Mouse (Mus musculus) lung, embryonic 16.5 days (tissue): ENCODE measurements around the gene Helz2. TPM values are rescaled to one million over a fixed set of nuclear protein-coding genes. Genes with fewer than 3 reads are reported as not detected.

Source experiments
- ATAC-seq: fragments of 200-750 bp; cut with Nextera tagmentation; 2 replicates; pipeline ENCODE4 v1.8.0; 2017; ENCODE audit warnings: low read depth, mild to moderate bottlenecking, moderate library complexity
- H3K27ac ChIP-seq: fragments of 300-500 bp; sonication (generic); 2 replicates; pipeline ENCODE4 v1.5.1; 2014; ENCODE audit warnings: mild to moderate bottlenecking, control low read depth, low read length
- H3K27me3 ChIP-seq: fragments of 300-500 bp; sonication (generic); 2 replicates; pipeline ENCODE4 v1.6.1; 2014; ENCODE audit warnings: low read depth, low read length, mixed read lengths; ENCODE audit not compliant: control insufficient read depth, insufficient read depth
- H3K36me3 ChIP-seq: fragments of 300-500 bp; sonication (generic); 2 replicates; pipeline ENCODE4 v1.6.1; 2014; ENCODE audit warnings: low read length; ENCODE audit not compliant: control insufficient read depth, insufficient read depth
- H3K4me1 ChIP-seq: fragments of 300-500 bp; sonication (generic); replicated peaks from 2 replicates; pipeline ENCODE4 v1.6.1; 2014; ENCODE audit warnings: low read length, mixed read lengths; ENCODE audit not compliant: control insufficient read depth, insufficient read depth
- H3K4me2 ChIP-seq: fragments of 300-500 bp; sonication (generic); 2 replicates; pipeline ENCODE4 v1.6.1; 2014; ENCODE audit warnings: low read depth, low read length, control low read depth
- H3K4me3 ChIP-seq: fragments of 300-500 bp; sonication (generic); 2 replicates; pipeline ENCODE4 v1.5.1; 2014; ENCODE audit warnings: mild to moderate bottlenecking, low read length, control low read depth
- H3K9ac ChIP-seq: fragments of 300-500 bp; sonication (generic); 2 replicates; pipeline ENCODE4 v1.6.1; 2014; ENCODE audit warnings: low read length, control low read depth
- H3K9me3 ChIP-seq: fragments of 300-500 bp; sonication (generic); 2 replicates; pipeline ENCODE4 v1.6.1; 2016; ENCODE audit warnings: low read length; ENCODE audit not compliant: control insufficient read depth
- WGBS: fragments of 180-500 bp; shearing (Covaris S2); extraction: QIAGEN DNeasy Blood & Tissue Kit; methylation state at CpG from one replicate; pipeline ENCODE4 v1.1.7; 2014; 5-methylcytosine and 5-hydroxymethylcytosine counted together
- polyA plus RNA-seq: library from polyadenylated mRNA; unstranded; fragments of >200 nt; fragmentation: Nextera tagmentation; extraction: Ambion mirVana; gene quantifications from 2 replicates; pipeline ENCODE4 v1.2.1, GENCODE M21; 2015

Helz2 gene
- polyA plus RNA-seq, 1 experiment from 2014 or later = 3.0 TPM

- Histone ChIP-seq H3K27me3 (peaks cover 26% of the 10 kb centered on the region), H3K9ac (peak within 1 kb of the TSS; percentile 60)
- peak; percentile 79 for ATAC-seq
These were observed 28.8 kb downstream of the Helz2 start, which contains the start of gene Srms for GRCm38 (mm10) chr2:181213021-181213445. Gene Srms, minus strand, starts transcription at chr2:181213185.

GRCm38 (mm10) chr2:181212389-181213020 lies 29.3 kb downstream of the Helz2 start:
- H3K27ac ChIP-seq = no peak overlapping the region
- WGBS = 3% methylated on average over 34 of the region's 34 CpGs
- peaks cover 12% of the 10 kb centered on the region; the same call in 1 of the 2 replicates for H3K4me1 ChIP-seq
- no peaks in the 10 kb centered on the region for H3K36me3 ChIP-seq
- peak overlapping the region; percentile 60 for H3K9ac ChIP-seq
- peak; percentile 41; the same call in 1 of the 2 replicates for ATAC-seq
- peaks cover 26% of the 10 kb centered on the region for H3K27me3 ChIP-seq
- H3K9me3 ChIP-seq = no peaks in the 10 kb centered on the region
- H3K4me3 ChIP-seq = peak overlapping the region; percentile 39
- peak overlapping the region; percentile 69 for H3K4me2 ChIP-seq

More at GRCm38 (mm10) chr2:181213021-181213445, 28.8 kb downstream of the Helz2 start, which contains the start of gene Srms:
- H3K4me3 ChIP-seq = peak within 1 kb of the TSS; percentile 39
- WGBS = under 1% methylated on average over 17 of the region's 17 CpGs
- H3K9me3 ChIP-seq = no peaks in the 10 kb centered on the region
- H3K4me1 ChIP-seq = peaks cover 12% of the 10 kb centered on the region; the same call in 1 of the 2 replicates
- H3K27ac ChIP-seq = no peak within 1 kb of the TSS
- peak within 1 kb of the TSS; percentile 69 for H3K4me2 ChIP-seq
- no peaks in the 10 kb centered on the region for H3K36me3 ChIP-seq

- 61% methylated on average over 9 of the region's 9 CpGs for WGBS
- Histone ChIP-seq H3K36me3 (no peaks in the 10 kb centered on the region), H3K9me3 (no peaks in the 10 kb centered on the region), H3K27ac (no peak overlapping the region), H3K9ac (no peak overlapping the region), H3K4me2 (no peak overlapping the region), H3K4me3 (no peak overlapping the region), H3K27me3 (no peaks in the 10 kb centered on the region), H3K4me1 (no peaks in the 10 kb centered on the region)
- ATAC-seq = no peak
These were observed 35.7 kb downstream of the Helz2 start for GRCm38 (mm10) chr2:181206118-181206517.

GRCm38 (mm10) chr2:181205678-181206077 lies 36.1 kb downstream of the Helz2 start:
- Histone ChIP-seq H3K9me3 (no peaks in the 10 kb centered on the region), H3K36me3 (no peaks in the 10 kb centered on the region), H3K4me1 (no peaks in the 10 kb centered on the region), H3K27ac (no peak overlapping the region), H3K4me2 (no peak overlapping the region), H3K9ac (no peak overlapping the region), H3K4me3 (no peak overlapping the region), H3K27me3 (no peaks in the 10 kb centered on the region)
- WGBS = 78% methylated on average over 5 of the region's 5 CpGs
- ATAC-seq = no peak

GRCm38 (mm10) chr2:181202886-181203285 lies 38.9 kb downstream of the Helz2 start:
- Histone ChIP-seq H3K27me3 (no peaks in the 10 kb centered on the region), H3K4me1 (no peaks in the 10 kb centered on the region), H3K4me3 (no peak overlapping the region), H3K9ac (no peak overlapping the region), H3K27ac (no peak overlapping the region), H3K36me3 (no peaks in the 10 kb centered on the region), H3K4me2 (no peak overlapping the region), H3K9me3 (no peaks in the 10 kb centered on the region)
- no peak for ATAC-seq
- 71% methylated on average over 6 of the region's 6 CpGs for WGBS

GRCm38 (mm10) chr2:181202422-181202821 lies 39.4 kb downstream of the Helz2 start, which contains the start of gene Ptk6:
Gene Ptk6, minus strand, starts transcription at chr2:181202789.
- ATAC-seq = no peak
- WGBS = 80% methylated on average over 3 of the region's 3 CpGs
- H3K27ac ChIP-seq = no peak within 1 kb of the TSS
- H3K9me3 ChIP-seq = no peaks in the 10 kb centered on the region
- no peak within 1 kb of the TSS for H3K9ac ChIP-seq
- no peak within 1 kb of the TSS for H3K4me2 ChIP-seq
- H3K36me3 ChIP-seq = no peaks in the 10 kb centered on the region
- no peaks in the 10 kb centered on the region for H3K27me3 ChIP-seq
- no peaks in the 10 kb centered on the region for H3K4me1 ChIP-seq
- no peak within 1 kb of the TSS for H3K4me3 ChIP-seq

GRCm38 (mm10) chr2:181201606-181202005 lies 40.2 kb downstream of the Helz2 start:
- Histone ChIP-seq H3K36me3 (no peaks in the 10 kb centered on the region), H3K27me3 (no peaks in the 10 kb centered on the region), H3K9ac (no peak overlapping the region), H3K4me1 (no peaks in the 10 kb centered on the region), H3K4me2 (no peak overlapping the region), H3K9me3 (no peaks in the 10 kb centered on the region), H3K27ac (no peak overlapping the region), H3K4me3 (no peak overlapping the region)
- peak; percentile 48; the same call in 1 of the 2 replicates for ATAC-seq
- WGBS = 37% methylated on average over 3 of the region's 3 CpGs

- Histone ChIP-seq H3K4me2 (no peak overlapping the region), H3K4me1 (no peaks in the 10 kb centered on the region), H3K36me3 (no peaks in the 10 kb centered on the region), H3K27ac (no peak overlapping the region), H3K9me3 (no peaks in the 10 kb centered on the region), H3K4me3 (no peak overlapping the region), H3K9ac (no peak overlapping the region), H3K27me3 (no peaks in the 10 kb centered on the region)
- ATAC-seq = no peak
- WGBS = 66% methylated on average over 4 of the region's 4 CpGs
These were observed 45.1 kb downstream of the Helz2 start for GRCm38 (mm10) chr2:181196628-181197300.

- no peak overlapping the region for H3K9ac ChIP-seq
These were observed 48.8 kb downstream of the Helz2 start for GRCm38 (mm10) chr2:181193044-181193443.

More at GRCm38 (mm10) chr2:181193044-181193443, 48.8 kb downstream of the Helz2 start:
- Histone ChIP-seq H3K36me3 (no peaks in the 10 kb centered on the region), H3K4me2 (no peak overlapping the region), H3K9me3 (no peaks in the 10 kb centered on the region), H3K4me1 (peaks cover 5% of the 10 kb centered on the region; the same call in 1 of the 2 replicates), H3K27ac (no peak overlapping the region), H3K4me3 (no peak overlapping the region), H3K27me3 (no peaks in the 10 kb centered on the region)
- WGBS = 69% methylated on average over 3 of the region's 3 CpGs
- no peak for ATAC-seq
